Mouse (Mus musculus) ES-Bruce4 (cell line): ENCODE results near the gene Plekhg6.
A peak's percentile ranks its signal among the peaks of the same experiment; 100 is the strongest.

ENCODE experiments used
- CTCF ChIP-seq: IDR thresholded peaks from one replicate; pipeline ENCODE4 v1.8.1; 2011; ENCODE audit warnings: low read depth, low read length
- EP300 ChIP-seq: IDR thresholded peaks from 2 replicates; pipeline ENCODE4 v1.6.1; 2011; ENCODE audit warnings: low read depth, low read length; ENCODE audit not compliant: insufficient read depth
- POLR2A ChIP-seq: IDR thresholded peaks from one replicate; pipeline ENCODE4 v1.8.1; 2011; ENCODE audit warnings: low read length; ENCODE audit not compliant: insufficient read depth

GRCm38 (mm10) chr6:125321114-125321855, 59.3 kb downstream of the Plekhg6 start:
- TF ChIP-seq CTCF (no peak), POLR2A (no peak), EP300 (peak; percentile 85)
